ENCODE assay signal across 9 mouse cellular contexts in the genomic region with DNA sequence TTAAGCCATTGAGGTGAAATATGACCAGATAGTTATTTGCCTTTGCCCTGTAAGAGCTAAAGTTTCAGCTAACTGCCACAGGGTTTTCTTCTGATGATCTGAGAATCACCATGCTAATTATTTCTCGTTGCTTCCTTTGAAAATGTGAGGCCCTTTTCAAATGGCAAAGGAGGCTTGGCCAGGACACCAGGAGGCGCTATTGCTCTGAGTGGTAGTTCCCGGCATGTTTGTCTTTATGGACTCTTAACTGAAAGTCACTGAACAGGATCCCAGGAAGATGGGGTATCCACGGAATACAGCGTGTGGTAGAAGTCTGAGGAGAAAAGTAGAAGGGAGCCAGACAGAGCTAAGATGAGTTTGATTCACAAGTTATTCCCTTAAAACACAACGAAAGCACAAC.
DNase-seq lines count a peak whose midpoint lies in the region; ATAC-seq and TF ChIP-seq lines count a peak whose summit lies in the region.
"Had no signal": no experiment of that assay in that cellular context is flagged by ENCODE, and none has a peak within 500 bp of the region (broad histone marks: within the 10 kb centered on the region; RNA-seq: fewer than 3 reads in every experiment).

No protein-coding gene starts in this region.

- DNase-seq in heart, adult 2 months: peak; percentile 63 to 80
- DNase-seq in adipocyte (ENCODE audit: low spot score): peak; percentile 93
- DNase-seq in heart, postnatal 36 days: peak; percentile 79 to 85
- DNase-seq in left cerebral cortex, postnatal 36 days (ENCODE audit: low spot score in 2 of 2): peak; percentile 59 to 68
- peak; percentile 94 for DNase-seq in testis, postnatal 10 days (ENCODE audit: low spot score)

- H3K27me3 ChIP-seq in heart, adult 2 months (ENCODE audit: control insufficient read depth, insufficient read depth, low read length): no peaks in the 10 kb centered on the region
- H3K27me3 ChIP-seq in heart, embryonic 12.5 days (replicated peaks): no peaks in the 10 kb centered on the region
- H3K27me3 ChIP-seq: embryonic facial prominence, embryonic 12.5 days had no signal

- no peak for ATAC-seq in heart, embryonic 12.5 days (ENCODE audit: insufficient number of reproducible peaks, low FRiP score)
- ATAC-seq in neutrophil, adult 5-6 weeks (ENCODE audit: extremely low read depth, insufficient number of reproducible peaks, low FRiP score, poor library complexity, severe bottlenecking): 0 out of 2 replicates have a peak, but pooled peaks have one; percentile 36

- intact Hi-C loops in heart, adult 2 months (cut with DNase I): loop anchor here (1.0 to 10.0 kb wide), 5 partner anchors 137 to 911 kb away; no protein-coding TSS in a partner anchor
- intact Hi-C loops in heart, postnatal 36 days (cut with DNase I): loop anchor here (1.0 to 5.0 kb wide), 6 partner anchors 137 to 613 kb away; no protein-coding TSS in a partner anchor
- intact Hi-C loops in left cerebral cortex, postnatal 36 days (cut with DNase I): loop anchor here (2.0 to 5.0 kb wide), 3 partner anchors 441 to 613 kb away; no protein-coding TSS in a partner anchor

- no peak for TF ChIP-seq POLR2A in heart, adult 2 months (IDR thresholded peaks at IDR 0.05; ENCODE audit: insufficient read depth, low read depth, low read length)
- TF ChIP-seq POLR2A in cortical plate, adult 2 months (IDR thresholded peaks at IDR 0.05; ENCODE audit: extremely low read depth, insufficient read depth, low read length): no peak

- H3K4me3 ChIP-seq in heart, adult 2 months: no peak overlapping the region
- no peak overlapping the region for H3K4me3 ChIP-seq in heart, embryonic 12.5 days
- no peak overlapping the region for H3K4me3 ChIP-seq in cortical plate, adult 2 months (ENCODE audit: insufficient read depth, low read length)
- H3K4me3 ChIP-seq: embryonic facial prominence, embryonic 12.5 days had no signal

- H3K36me3 ChIP-seq in heart, adult 2 months (ENCODE audit: control insufficient read depth, insufficient read depth, low read length): no peaks in the 10 kb centered on the region
- H3K36me3 ChIP-seq in heart, embryonic 12.5 days: no peaks in the 10 kb centered on the region
- H3K36me3 ChIP-seq: embryonic facial prominence, embryonic 12.5 days had no signal

- no peak overlapping the region for H3K9ac ChIP-seq in heart, adult 2 months (ENCODE audit: low read depth, low read length)
- no peak overlapping the region for H3K9ac ChIP-seq in heart, embryonic 12.5 days
- H3K9ac ChIP-seq: embryonic facial prominence, embryonic 12.5 days had no signal

- no peak overlapping the region for H3K4me2 ChIP-seq in heart, embryonic 12.5 days
- H3K4me2 ChIP-seq: embryonic facial prominence, embryonic 12.5 days had no signal

- TF ChIP-seq CTCF in heart, adult 2 months (IDR thresholded peaks at IDR 0.05): peak; percentile 95
- TF ChIP-seq CTCF in cortical plate, adult 2 months (IDR thresholded peaks at IDR 0.05; ENCODE audit: extremely low read depth, insufficient read depth, low read length): peak; percentile 91

- WGBS in heart, adult 2 months: 23% methylated on average over 6 of the region's 6 CpGs
- 25% methylated on average over 6 of the region's 6 CpGs for WGBS in heart, embryonic 12.5 days

- H3K9me3 ChIP-seq in heart, embryonic 12.5 days (replicated peaks): no peaks in the 10 kb centered on the region
- H3K9me3 ChIP-seq: embryonic facial prominence, embryonic 12.5 days had no signal

- peak; percentile 71; the same call in 1 of the 2 replicates for TF ChIP-seq EP300 in heart, adult 2 months (IDR thresholded peaks at IDR 0.05; ENCODE audit: insufficient read depth, low read depth, low read length)

- no peak overlapping the region for H3K27ac ChIP-seq in heart, adult 2 months
- H3K27ac ChIP-seq in heart, embryonic 12.5 days (ENCODE audit: poor library complexity, severe bottlenecking): no peak overlapping the region
- H3K27ac ChIP-seq in cortical plate, adult 2 months (ENCODE audit: insufficient read depth, low read length): no peak overlapping the region
- H3K27ac ChIP-seq: embryonic facial prominence, embryonic 12.5 days had no signal

- no peaks in the 10 kb centered on the region for H3K4me1 ChIP-seq in heart, adult 2 months (ENCODE audit: control insufficient read depth, insufficient read depth, low read length)
- no peaks in the 10 kb centered on the region for H3K4me1 ChIP-seq in heart, embryonic 12.5 days (replicated peaks)
- peaks cover under 1% of the 10 kb centered on the region; the same call in 1 of the 2 replicates for H3K4me1 ChIP-seq in cortical plate, adult 2 months (ENCODE audit: control insufficient read depth, insufficient read depth, low read length)
- H3K4me1 ChIP-seq: embryonic facial prominence, embryonic 12.5 days had no signal

- no peaks in the 10 kb centered on the region for H3K79me2 ChIP-seq in heart, adult 2 months (replicated peaks; ENCODE audit: control insufficient read depth, insufficient read depth, low read length)
